Mouse (Mus musculus) lung, embryonic 15.5 days (tissue): ENCODE measurements around the gene Snx33. TPM values are rescaled to one million over a fixed set of nuclear protein-coding genes. Genes with fewer than 3 reads are reported as not detected.
A peak's percentile ranks its signal among the peaks of the same experiment; 100 is the strongest.
"Not testable (repeated sequence)": the region's sequence is repeated elsewhere in the genome, so short reads cannot be mapped to it uniquely, and the experiment has no call there.

ENCODE experiments used
- ATAC-seq: fragments of 200-750 bp; cut with Nextera tagmentation; 2 replicates; pipeline ENCODE4 v1.8.0; 2017; ENCODE audit warnings: moderate number of reproducible peaks, borderline replicate concordance; ENCODE audit not compliant: low FRiP score, low TSS enrichment; ENCODE audit errors: extremely low read depth
- H3K27ac ChIP-seq: fragments of 300-500 bp; sonication (generic); 2 replicates; pipeline ENCODE4 v1.5.1; 2015; ENCODE audit warnings: moderate library complexity, mild to moderate bottlenecking, inconsistent platforms
- H3K27me3 ChIP-seq: fragments of 300-500 bp; sonication (generic); 2 replicates; pipeline ENCODE4 v1.6.1; 2015; ENCODE audit warnings: inconsistent platforms
- H3K36me3 ChIP-seq: fragments of 300-500 bp; sonication (generic); 2 replicates; pipeline ENCODE4 v1.6.1; 2015; ENCODE audit warnings: inconsistent platforms
- H3K4me1 ChIP-seq: fragments of 300-500 bp; sonication (generic); 2 replicates; pipeline ENCODE4 v1.6.1; 2015; ENCODE audit warnings: inconsistent platforms
- H3K4me2 ChIP-seq: fragments of 300-500 bp; sonication (generic); 2 replicates; pipeline ENCODE4 v1.6.1; 2015; ENCODE audit warnings: inconsistent platforms, mild to moderate bottlenecking, moderate library complexity
- H3K4me3 ChIP-seq: fragments of 300-500 bp; sonication (generic); 2 replicates; pipeline ENCODE4 v1.5.1; 2015; ENCODE audit warnings: mild to moderate bottlenecking, inconsistent platforms
- H3K9ac ChIP-seq: fragments of 300-500 bp; sonication (generic); 2 replicates; pipeline ENCODE4 v1.6.1; 2015; ENCODE audit warnings: inconsistent platforms
- H3K9me3 ChIP-seq: fragments of 300-500 bp; sonication (generic); 2 replicates; pipeline ENCODE4 v1.6.1; 2016; ENCODE audit warnings: inconsistent platforms
- WGBS: fragments of 180-500 bp; shearing (Covaris S2); methylation state at CpG from one replicate; pipeline ENCODE4 v1.1.7; 2015; 5-methylcytosine and 5-hydroxymethylcytosine counted together
- polyA plus RNA-seq: library from polyadenylated mRNA; unstranded; fragments of >200 nt; fragmentation: Nextera tagmentation; extraction: Ambion mirVana; gene quantifications from 2 replicates; pipeline ENCODE4 v1.2.1, GENCODE M21; 2015

The Snx33 gene
- polyA plus RNA-seq, 1 experiment from 2014 or later: 11.4 TPM

- WGBS: 26% methylated on average over 3 of the region's 3 CpGs
- not testable (repeated sequence) for H3K27ac ChIP-seq, ATAC-seq, H3K9me3 ChIP-seq, H3K27me3 ChIP-seq, H3K4me3 ChIP-seq, H3K36me3 ChIP-seq, H3K9ac ChIP-seq, H3K4me2 ChIP-seq
- peaks cover 12% of the 10 kb centered on the region for H3K4me1 ChIP-seq
Observed at GRCm38 (mm10) chr9:56947481-56947880, 19.3 kb upstream of the Snx33 start.

- Histone ChIP-seq H3K27me3 (no peaks in the 10 kb centered on the region), H3K4me3 (peak overlapping the region; percentile 97), H3K4me1 (peaks cover 15% of the 10 kb centered on the region), H3K4me2 (peak overlapping the region; percentile 75), H3K36me3 (no peaks in the 10 kb centered on the region), H3K9me3 (no peaks in the 10 kb centered on the region), H3K9ac (peak overlapping the region; percentile 87), H3K27ac (peak overlapping the region; percentile 90)
- WGBS: under 1% methylated on average over 7 of the region's 7 CpGs
- ATAC-seq: no peak
Observed at GRCm38 (mm10) chr9:56938374-56938773, 10.2 kb upstream of the Snx33 start.

- peak within 1 kb of the TSS; percentile 87 for H3K9ac ChIP-seq
- H3K9me3 ChIP-seq: no peaks in the 10 kb centered on the region
- peak within 1 kb of the TSS; percentile 75 for H3K4me2 ChIP-seq
- peak within 1 kb of the TSS; percentile 90 for H3K27ac ChIP-seq
- H3K36me3 ChIP-seq: no peaks in the 10 kb centered on the region
- peak within 1 kb of the TSS; percentile 97 for H3K4me3 ChIP-seq
- peak; percentile 93 for ATAC-seq
- H3K27me3 ChIP-seq: no peaks in the 10 kb centered on the region
- peaks cover 15% of the 10 kb centered on the region for H3K4me1 ChIP-seq
- WGBS: under 1% methylated on average over 73 of the region's 73 CpGs
Observed at GRCm38 (mm10) chr9:56937223-56938160, 9.3 kb upstream of the Snx33 start, which contains the start of gene Imp3. Gene Imp3 (plus strand): TSS chr9:56937475.

- Histone ChIP-seq H3K27ac (peak overlapping the region; percentile 40; the same call in 1 of the 2 replicates), H3K27me3 (no peaks in the 10 kb centered on the region), H3K9me3 (no peaks in the 10 kb centered on the region), H3K9ac (0 out of 2 replicates have a peak overlapping the region, but pooled peaks have one; percentile 15), H3K4me1 (peaks cover 15% of the 10 kb centered on the region), H3K4me2 (peak overlapping the region; percentile 75), H3K36me3 (no peaks in the 10 kb centered on the region), H3K4me3 (peak overlapping the region; percentile 97)
- no peak for ATAC-seq
- 13% methylated on average over 6 of the region's 6 CpGs for WGBS
Observed at GRCm38 (mm10) chr9:56936861-56937222, 8.7 kb upstream of the Snx33 start.

- no peaks in the 10 kb centered on the region for H3K27me3 ChIP-seq
- H3K9ac ChIP-seq: no peak overlapping the region
- peaks cover 20% of the 10 kb centered on the region for H3K4me1 ChIP-seq
- 56% methylated on average over 1 of the region's 1 CpGs for WGBS
- H3K4me2 ChIP-seq: no peak overlapping the region
- no peak for ATAC-seq
- H3K4me3 ChIP-seq: no peak overlapping the region
- H3K36me3 ChIP-seq: no peaks in the 10 kb centered on the region
- no peak overlapping the region for H3K27ac ChIP-seq
- H3K9me3 ChIP-seq: no peaks in the 10 kb centered on the region
Observed at GRCm38 (mm10) chr9:56930556-56930955, 2.4 kb upstream of the Snx33 start.

- no peaks in the 10 kb centered on the region for H3K9me3 ChIP-seq
- no peaks in the 10 kb centered on the region for H3K36me3 ChIP-seq
- ATAC-seq: no peak
- no peak overlapping the region for H3K9ac ChIP-seq
- no peak overlapping the region for H3K27ac ChIP-seq
- no peak overlapping the region for H3K4me2 ChIP-seq
- H3K27me3 ChIP-seq: no peaks in the 10 kb centered on the region
- peaks cover 31% of the 10 kb centered on the region for H3K4me1 ChIP-seq
- H3K4me3 ChIP-seq: no peak overlapping the region
- WGBS: 15% methylated on average over 4 of the region's 4 CpGs
Observed at GRCm38 (mm10) chr9:56929496-56929895, 1.3 kb upstream of the Snx33 start.

- H3K4me3 ChIP-seq: peak overlapping the region; percentile 66
- peak; percentile 9; the same call in 1 of the 2 replicates for ATAC-seq
- no peaks in the 10 kb centered on the region for H3K9me3 ChIP-seq
- H3K27me3 ChIP-seq: no peaks in the 10 kb centered on the region
- H3K36me3 ChIP-seq: peaks cover under 1% of the 10 kb centered on the region; the same call in 1 of the 2 replicates
- H3K4me2 ChIP-seq: peak overlapping the region; percentile 76
- H3K4me1 ChIP-seq: peaks cover 50% of the 10 kb centered on the region
- under 1% methylated on average over 35 of the region's 35 CpGs for WGBS
- H3K9ac ChIP-seq: peak overlapping the region; percentile 81
- H3K27ac ChIP-seq: peak overlapping the region; percentile 99
Observed at GRCm38 (mm10) chr9:56927191-56928012, 769 bp downstream of the Snx33 start.

- H3K9ac ChIP-seq: 0 out of 2 replicates have a peak overlapping the region, but pooled peaks have one; percentile 81
- WGBS: 67% methylated on average over 10 of the region's 10 CpGs
- H3K4me3 ChIP-seq: peak overlapping the region; percentile 66
- H3K36me3 ChIP-seq: peaks cover 10% of the 10 kb centered on the region
- no peaks in the 10 kb centered on the region for H3K9me3 ChIP-seq
- H3K27me3 ChIP-seq: no peaks in the 10 kb centered on the region
- peaks cover 50% of the 10 kb centered on the region for H3K4me1 ChIP-seq
- H3K4me2 ChIP-seq: peak overlapping the region; percentile 76
- ATAC-seq: no peak
- H3K27ac ChIP-seq: peak overlapping the region; percentile 99
Observed at GRCm38 (mm10) chr9:56926387-56926786, 1.8 kb downstream of the Snx33 start.

GRCm38 (mm10) chr9:56926025-56926360 lies 2.2 kb downstream of the Snx33 start:
- Histone ChIP-seq H3K27me3 (no peaks in the 10 kb centered on the region), H3K9ac (no peak overlapping the region), H3K9me3 (no peaks in the 10 kb centered on the region), H3K4me3 (peak overlapping the region; percentile 66), H3K4me1 (peaks cover 50% of the 10 kb centered on the region), H3K27ac (no peak overlapping the region), H3K4me2 (peak overlapping the region; percentile 76), H3K36me3 (peaks cover 14% of the 10 kb centered on the region)
- WGBS: 92% methylated on average over 10 of the region's 10 CpGs
- ATAC-seq: no peak

- Histone ChIP-seq H3K9me3 (no peaks in the 10 kb centered on the region), H3K27me3 (no peaks in the 10 kb centered on the region), H3K4me2 (peak overlapping the region; percentile 76), H3K27ac (peak overlapping the region; percentile 76), H3K9ac (peak overlapping the region; percentile 36), H3K36me3 (peaks cover 14% of the 10 kb centered on the region), H3K4me1 (peaks cover 50% of the 10 kb centered on the region), H3K4me3 (peak overlapping the region; percentile 36)
- no peak for ATAC-seq
- 62% methylated on average over 26 of the region's 26 CpGs for WGBS
Observed at GRCm38 (mm10) chr9:56925291-56926024, 2.7 kb downstream of the Snx33 start.

GRCm38 (mm10) chr9:56924651-56925027 lies 3.5 kb downstream of the Snx33 start:
- no peaks in the 10 kb centered on the region for H3K9me3 ChIP-seq
- WGBS: 6% methylated on average over 7 of the region's 7 CpGs
- no peaks in the 10 kb centered on the region for H3K27me3 ChIP-seq
- peak overlapping the region; percentile 76 for H3K27ac ChIP-seq
- H3K4me3 ChIP-seq: peak overlapping the region; percentile 36
- peaks cover 19% of the 10 kb centered on the region for H3K36me3 ChIP-seq
- peaks cover 50% of the 10 kb centered on the region for H3K4me1 ChIP-seq
- ATAC-seq: peak; percentile 69
- H3K4me2 ChIP-seq: peak overlapping the region; percentile 76
- H3K9ac ChIP-seq: peak overlapping the region; percentile 36
